Mouse (Mus musculus) kidney, adult 9 months (tissue): ENCODE measurements at regions not wholly inside any gene's neighbourhood (a gene's known extent, or its start where the extent isn't known, plus 50 kb on each side); places are given as distances from the start of the nearest gene placed in this dataset.
A peak's percentile ranks its signal among the peaks of the same experiment; 100 is the strongest.

Experiments used
- DNase-seq: peaks from one replicate; pipeline ENCODE4 v3.0.0; 2022

GRCm38 (mm10) chr11:105538421-105539210, 51.2 kb upstream of the Tanc2 start:
- DNase-seq = peak; percentile 94

GRCm38 (mm10) chr11:105532616-105533015, 57.2 kb upstream of the Tanc2 start:
- no peak for DNase-seq

- DNase-seq = no peak
Observed at GRCm38 (mm10) chr11:105530711-105531157, 59.1 kb upstream of the Tanc2 start.

GRCm38 (mm10) chr11:105526066-105526465, 63.7 kb upstream of the Tanc2 start:
- DNase-seq = no peak

- peak; percentile 70 for DNase-seq
Observed at GRCm38 (mm10) chr11:105525608-105526007, 64.2 kb upstream of the Tanc2 start.

- no peak for DNase-seq
Observed at GRCm38 (mm10) chr11:105524400-105524799, 65.4 kb upstream of the Tanc2 start.

- DNase-seq = no peak
Observed at GRCm38 (mm10) chr11:105523765-105524164, 66.0 kb upstream of the Tanc2 start.

GRCm38 (mm10) chr11:105520398-105520797, 63.9 kb upstream of the March10 start:
- no peak for DNase-seq

GRCm38 (mm10) chr11:105513275-105513674, 56.7 kb upstream of the March10 start:
- DNase-seq = no peak

GRCm38 (mm10) chr11:105510626-105511025, 54.1 kb upstream of the March10 start:
- DNase-seq = no peak

GRCm38 (mm10) chr11:105510056-105510455, 53.5 kb upstream of the March10 start:
- no peak for DNase-seq

GRCm38 (mm10) chr11:105508660-105509038, 52.1 kb upstream of the March10 start:
- DNase-seq = no peak

GRCm38 (mm10) chr11:105507972-105508659, 51.6 kb upstream of the March10 start:
- DNase-seq = no peak

- no peak for DNase-seq
Observed at GRCm38 (mm10) chr11:105507332-105507971, 50.9 kb upstream of the March10 start.
